Mouse (Mus musculus) megakaryocyte progenitor cell, adult 5-6 weeks (primary cell): Measurements from ENCODE around the gene Gm6657. TPM values are rescaled to one million over a fixed set of nuclear protein-coding genes. Genes with fewer than 3 reads are reported as not detected.

Experiments
- ATAC-seq: replicated peaks from 2 replicates; pipeline ENCODE4 v1.8.0; 2016; ENCODE audit warnings: mild to moderate bottlenecking, moderate TSS enrichment, inconsistent platforms; ENCODE audit not compliant: poor library complexity
- total RNA-seq, 2 experiments: library from RNA; stranded (forward) in 1 of 2; stranded (reverse) in 1 of 2; fragments of 157-497, 149-512 nt in 1 of 2; fragments of 200-1000 nt in 1 of 2; gene quantifications; 2 replicates each; pipeline versions ENCODE4 v1.2.3 to v1.2.4; 2015 to 2017

Gene Gm6657
- total RNA-seq (2015) (not detected in 2 replicates), total RNA-seq (2017) (not detected in 2 replicates)

DNA sequence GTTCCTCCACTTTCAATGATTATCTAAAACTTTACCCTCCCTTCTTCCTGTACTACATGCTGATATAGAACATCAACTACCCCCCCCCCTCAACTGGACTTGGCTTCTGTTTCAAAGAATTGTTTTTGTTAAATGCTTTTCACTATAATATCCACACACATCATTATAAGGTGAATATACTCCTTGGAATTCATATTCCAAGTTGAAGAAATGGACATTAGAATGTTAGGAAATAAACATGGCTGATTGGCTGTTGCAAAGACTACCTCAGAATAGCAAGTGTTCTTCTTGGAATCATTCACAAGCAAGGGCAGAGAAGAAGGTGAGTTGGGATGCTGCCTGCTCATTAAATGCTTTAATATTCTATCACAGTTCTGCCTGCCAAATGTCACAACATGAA, at the start of gene Gm6657:
Gene Gm6657, plus strand, starts transcription at position 301 of the 400 bp plus-strand sequence.
- ATAC-seq, result no peak

DNA sequence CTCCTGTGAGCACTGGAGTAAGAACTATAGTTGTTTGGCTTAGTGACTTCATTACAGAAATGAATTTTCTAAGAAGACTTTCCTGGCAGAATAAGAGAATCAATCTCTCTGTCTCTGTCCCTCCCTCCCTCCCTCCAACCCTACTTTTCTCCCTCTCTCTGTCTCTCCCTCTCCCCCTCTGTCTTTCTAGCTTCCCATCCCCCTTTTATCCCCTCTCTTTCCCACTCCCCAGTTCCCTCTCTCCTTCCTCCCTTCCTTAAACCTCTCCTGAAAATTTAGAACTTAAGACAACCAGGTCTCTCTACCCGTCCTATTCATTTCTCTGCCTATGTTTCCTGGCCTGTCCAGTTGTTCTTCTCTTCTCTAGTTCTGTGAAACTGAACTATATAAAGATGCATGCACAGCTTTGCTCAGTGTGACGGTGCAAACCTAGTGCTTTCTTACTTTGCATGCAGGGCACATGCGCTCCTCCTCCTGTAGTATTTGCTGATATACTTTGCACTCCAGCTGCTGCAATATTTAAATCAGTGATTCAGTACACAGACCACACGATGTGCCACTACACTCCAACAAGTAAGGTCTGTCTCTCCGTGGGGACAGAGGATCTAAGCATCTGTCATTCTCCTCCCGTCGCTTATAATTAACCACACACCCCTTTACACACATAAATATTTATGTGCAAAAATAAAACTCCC, 40.6 kb upstream of the Gm6657 start:
- ATAC-seq, result no peak

DNA sequence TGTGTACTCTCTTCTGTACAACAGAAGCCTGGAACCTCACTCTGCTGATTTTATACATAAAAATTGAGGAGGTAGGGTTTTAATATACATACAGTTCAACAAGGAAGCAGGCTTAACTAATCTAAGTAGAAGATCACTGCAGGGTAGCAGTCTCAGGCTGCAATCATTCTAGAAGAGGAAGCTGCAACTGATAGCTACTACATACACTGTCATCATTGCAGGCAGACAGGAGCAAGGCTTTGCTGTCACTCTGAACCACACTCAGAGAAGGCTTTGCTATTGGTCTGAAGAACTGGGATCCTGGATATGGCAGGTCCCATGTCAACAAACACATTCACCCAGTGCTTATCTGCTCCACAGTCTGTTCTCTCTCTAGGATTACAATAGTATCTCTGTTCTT, 23.9 kb upstream of the Gm6657 start:
- ATAC-seq, result 0 out of 2 replicates have a peak, but pooled peaks have one; percentile 23

DNA sequence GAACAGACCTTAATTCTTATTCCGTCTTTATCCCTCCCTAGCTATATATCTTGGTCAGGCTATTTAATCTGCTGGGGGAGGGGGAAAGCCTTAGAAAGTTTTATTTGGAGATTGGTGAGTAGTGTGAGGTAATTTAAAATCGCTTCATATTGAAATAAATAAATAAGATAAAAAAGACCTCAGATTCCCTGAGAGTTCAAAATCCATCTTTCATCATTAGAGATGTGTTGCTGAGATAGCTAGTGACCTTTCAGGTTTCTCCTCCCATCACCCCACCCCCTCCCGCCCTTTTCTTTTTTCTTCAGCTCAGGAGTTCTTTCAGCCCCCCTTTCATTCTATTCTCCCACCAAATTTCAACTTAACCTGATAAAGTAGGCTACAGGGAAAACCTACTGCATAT, 20.1 kb upstream of the Gm6657 start:
- no peak for ATAC-seq

DNA sequence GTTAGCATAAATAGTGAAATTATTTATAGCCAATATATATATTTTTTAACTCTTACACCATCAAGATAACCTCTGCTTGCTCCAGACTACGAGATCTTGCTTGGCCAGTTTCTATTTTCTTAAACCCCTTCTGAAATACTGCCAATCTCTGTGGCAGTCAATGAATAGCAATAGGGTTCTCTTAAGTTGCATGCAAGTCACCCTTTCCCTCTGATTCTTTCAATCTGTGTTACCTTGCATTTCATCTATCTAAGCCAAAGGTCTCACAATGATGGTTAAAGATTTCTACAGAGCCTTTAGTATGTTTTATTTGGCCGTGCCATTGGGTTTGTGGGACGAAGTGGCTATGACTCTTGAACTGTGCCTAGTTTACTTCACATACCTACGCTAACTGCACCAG, 19.4 kb upstream of the Gm6657 start:
- no peak for ATAC-seq

DNA sequence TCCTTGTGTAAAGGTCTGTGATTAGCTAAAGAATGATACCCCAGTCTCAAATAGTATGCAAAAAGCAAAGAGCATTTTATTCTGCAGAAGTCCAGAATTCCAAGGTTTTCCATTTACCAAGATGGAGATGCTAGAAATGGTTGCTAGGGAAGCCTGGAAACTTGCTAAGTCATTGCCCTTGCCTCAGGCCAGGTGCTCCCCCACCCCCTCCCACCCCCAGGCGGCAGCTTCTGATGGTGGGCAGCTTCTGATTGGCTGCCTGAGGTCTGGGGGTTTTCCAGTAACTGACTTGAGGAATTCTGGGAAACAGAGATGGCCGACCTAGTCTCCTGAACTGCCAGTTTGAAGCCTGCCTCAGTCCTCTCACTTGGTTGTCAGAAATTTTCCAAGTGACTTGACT, 12.6 kb upstream of the Gm6657 start:
- ATAC-seq, result no peak

DNA sequence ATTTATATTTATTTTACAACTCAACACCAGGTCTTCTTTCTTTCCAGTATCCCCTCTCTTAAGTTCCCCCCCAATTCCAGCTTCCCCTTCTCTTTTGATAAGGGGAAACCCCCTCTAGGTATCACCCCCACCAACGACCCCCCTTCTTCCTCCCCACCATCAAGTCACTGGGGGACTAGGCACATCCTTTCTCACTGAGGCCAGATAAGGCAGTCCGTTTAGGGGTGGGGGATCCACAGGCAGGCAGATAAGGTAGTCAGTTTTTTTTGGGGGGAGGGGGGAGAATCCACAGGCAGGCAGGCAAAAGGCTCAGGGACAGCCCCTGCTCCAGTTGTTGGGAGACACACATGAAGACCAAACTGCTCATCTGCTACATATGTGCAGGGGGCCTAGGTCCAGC, 1.3 kb downstream of the Gm6657 start:
- no peak for ATAC-seq

DNA sequence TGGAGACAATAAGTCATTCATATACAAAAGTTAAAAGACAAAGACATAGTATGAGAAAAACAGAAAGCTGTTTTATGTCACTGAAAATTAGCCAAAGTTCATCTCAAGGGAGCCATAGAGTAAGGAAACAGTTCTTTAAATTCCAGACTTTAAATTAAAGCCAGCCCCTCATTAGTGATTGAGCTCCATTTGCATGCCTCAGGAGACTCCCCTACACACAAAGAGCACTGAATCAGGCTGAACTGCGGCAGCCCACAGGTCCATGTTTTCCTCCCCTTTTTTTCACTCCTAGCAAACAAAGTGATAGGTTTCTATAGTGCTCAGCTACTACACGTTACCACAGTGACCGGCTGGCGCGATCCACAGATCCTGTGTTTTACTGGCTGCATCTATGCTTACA, 9.6 kb downstream of the Gm6657 start:
- no peak for ATAC-seq

DNA sequence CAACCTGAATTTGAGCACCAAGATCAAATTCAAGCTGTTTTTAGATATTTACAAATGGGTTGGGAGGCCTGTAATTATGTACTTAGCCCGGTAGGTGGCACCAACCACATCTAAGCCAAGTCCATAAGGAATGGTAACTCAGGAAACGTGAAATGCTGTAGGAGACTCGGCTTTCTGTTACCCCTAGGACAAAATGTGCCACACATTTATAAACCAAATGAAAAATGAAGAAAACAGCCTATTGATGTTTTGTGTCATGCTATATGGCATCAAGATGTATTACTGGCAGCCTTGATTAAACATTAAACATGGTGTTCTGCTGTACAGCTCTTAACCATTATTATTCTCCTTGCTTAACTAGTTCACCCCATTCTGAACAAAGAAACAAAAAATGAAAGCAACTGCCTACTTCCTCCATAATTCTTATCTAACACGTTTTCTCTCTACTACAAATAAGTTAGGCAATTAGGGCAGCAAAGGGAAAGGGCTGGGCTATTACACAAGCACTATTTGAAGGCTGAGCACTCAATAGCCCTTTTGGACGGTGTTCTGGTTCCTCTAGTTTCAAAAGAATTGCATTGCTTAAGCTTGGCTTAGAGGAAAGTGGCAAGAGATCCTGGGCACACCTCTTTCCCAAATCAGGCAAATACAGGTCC, 12.0 kb downstream of the Gm6657 start:
- ATAC-seq, result peak; percentile 95

DNA sequence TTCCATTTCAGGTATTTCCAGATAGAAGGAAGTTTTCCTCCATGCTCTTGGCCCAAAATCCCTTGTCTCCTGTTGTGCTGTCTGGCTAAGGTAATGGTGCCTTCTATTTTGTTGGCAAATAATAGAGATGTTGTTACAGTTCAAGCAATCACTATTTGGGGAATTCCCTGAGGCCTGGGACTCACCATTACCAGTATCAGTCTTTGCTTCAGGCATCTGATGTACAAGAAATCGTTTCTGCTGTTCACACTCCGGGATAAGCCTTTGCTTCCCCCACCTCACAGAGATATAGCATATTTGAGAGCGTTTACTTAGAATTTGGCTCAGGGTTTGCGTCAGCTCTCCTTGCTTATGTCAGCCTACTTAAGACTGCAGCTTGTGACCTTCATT, 12.5 kb downstream of the Gm6657 start:
- no peak for ATAC-seq

DNA sequence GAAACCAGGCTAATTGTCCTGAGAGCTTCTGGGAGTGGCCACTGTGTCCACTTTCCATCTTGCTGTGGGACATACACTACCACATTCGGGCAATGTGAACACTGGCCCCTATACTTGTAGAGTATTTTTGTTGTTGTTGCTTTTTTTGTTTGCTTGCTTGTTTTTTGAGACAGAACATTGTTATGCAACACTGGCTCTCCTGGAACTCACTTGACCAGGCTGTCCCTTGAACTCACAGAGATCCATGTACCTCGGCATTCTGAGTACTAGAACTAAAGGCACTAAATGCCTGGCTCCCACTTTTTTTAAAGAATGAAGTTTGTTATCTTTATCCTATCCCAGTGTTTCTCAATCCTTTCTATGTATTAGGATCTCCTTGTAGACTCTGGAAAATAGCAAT, 15.8 kb downstream of the Gm6657 start:
- ATAC-seq, result no peak

DNA sequence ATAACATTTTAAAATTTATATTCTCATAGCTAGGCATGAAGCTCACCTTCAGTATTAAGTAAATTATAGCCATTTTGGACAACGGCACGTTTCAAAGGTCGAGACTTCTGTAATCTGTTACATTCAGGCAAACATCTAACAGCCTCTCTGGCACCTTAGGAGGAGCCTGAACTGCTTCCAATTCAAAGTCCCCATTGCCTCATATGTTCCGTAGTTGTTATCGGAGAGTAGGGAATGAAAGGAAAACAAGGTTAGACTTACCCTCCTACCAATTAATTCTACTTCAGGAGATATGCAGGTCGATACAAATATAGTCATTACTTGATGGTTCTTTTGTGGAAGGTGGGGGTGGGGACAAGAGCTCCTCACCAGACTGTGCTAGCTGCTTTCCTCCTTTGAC, 21.4 kb downstream of the Gm6657 start:
- no peak for ATAC-seq

DNA sequence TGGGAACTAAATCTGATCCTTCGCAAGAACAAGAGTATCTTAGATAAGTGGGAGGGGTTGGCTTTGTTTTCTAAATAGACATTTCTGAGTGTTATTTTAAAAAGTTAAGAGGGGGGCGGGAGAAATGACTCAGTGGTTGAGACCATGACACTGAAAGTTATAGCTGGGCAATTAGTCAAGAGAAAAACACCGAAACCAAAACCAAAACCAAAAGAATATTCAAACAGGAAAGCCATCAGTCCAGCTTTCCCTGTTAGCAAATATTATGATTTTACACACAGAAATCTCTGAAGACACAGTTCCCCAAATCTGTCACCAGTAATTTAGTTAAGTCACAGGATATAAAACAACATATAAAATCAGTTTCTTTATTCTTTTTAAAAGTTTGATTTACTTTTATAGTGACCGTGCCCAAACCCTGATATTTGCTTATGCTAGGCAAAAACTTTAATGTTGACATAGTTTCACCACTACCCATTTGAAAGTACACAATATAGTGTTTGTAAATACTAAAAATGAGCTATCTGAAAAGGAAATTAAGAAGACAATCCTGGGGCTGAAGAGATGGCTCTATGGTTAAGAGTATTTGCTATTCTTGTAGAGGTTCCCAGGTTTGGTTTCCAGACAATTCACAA, 25.3 kb downstream of the Gm6657 start:
- peak; percentile 37 for ATAC-seq

DNA sequence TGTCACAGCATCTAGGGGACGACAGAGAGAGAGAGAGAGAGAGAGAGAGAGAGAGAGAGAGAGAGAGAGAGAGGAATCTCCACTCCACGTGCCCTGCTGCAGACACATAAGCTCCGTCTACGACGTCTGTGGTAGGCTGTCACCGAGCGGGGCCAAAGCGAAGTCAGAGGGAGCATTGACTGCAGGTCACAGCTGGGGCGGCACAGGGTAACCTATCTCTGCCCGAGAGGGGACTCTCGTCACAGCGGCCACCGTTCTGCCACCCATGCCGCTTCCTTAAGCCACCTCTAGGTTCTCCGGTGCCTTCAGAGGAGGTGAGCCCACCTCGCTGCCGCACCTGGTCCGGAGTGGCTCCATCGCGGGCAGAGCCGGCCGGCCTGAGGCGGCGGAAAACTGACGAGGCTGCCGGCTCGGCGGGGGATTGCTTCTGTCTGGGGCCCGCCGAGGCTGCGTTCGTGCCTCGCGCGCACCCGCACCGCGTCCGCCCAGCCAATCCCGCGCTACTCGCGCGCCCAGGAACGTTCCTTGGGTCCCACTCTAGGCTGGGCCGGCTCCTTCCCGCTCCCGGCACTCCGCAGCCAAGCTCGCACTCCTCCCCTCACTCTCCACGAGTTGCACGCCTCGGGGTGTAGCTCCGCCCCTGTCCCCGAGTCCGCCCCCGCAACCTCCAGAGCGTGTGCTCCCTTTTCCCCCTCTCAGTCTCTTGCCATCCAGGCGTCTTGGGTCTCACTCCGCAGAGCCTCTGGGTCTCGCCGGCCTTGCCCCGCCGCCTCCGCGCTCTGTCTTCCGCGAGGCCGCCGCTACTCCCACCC, 31.9 kb downstream of the Gm6657 start, which contains the start of gene Gphn:
Gene Gphn, plus strand, starts transcription at position 673 of the 812 bp plus-strand sequence.
- peak; percentile 80 for ATAC-seq

DNA sequence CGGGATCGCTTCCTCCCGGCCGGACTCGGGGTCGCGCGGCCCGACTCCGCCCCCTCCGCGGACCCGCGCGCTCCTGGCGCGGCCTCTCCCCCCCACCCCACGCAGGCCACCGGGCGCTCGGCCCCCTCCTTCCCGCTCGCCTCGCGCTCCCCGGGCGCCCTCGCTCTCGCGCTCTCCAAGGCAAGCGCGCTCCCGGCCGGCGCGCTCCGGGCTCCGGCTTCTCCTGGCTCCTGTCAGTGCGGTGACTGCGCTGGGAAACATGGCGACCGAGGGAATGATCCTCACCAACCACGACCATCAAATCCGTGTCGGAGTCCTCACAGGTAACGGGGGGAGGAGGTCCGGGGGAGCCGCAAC, 32.5 kb downstream of the Gm6657 start:
- peak; percentile 53 for ATAC-seq

DNA sequence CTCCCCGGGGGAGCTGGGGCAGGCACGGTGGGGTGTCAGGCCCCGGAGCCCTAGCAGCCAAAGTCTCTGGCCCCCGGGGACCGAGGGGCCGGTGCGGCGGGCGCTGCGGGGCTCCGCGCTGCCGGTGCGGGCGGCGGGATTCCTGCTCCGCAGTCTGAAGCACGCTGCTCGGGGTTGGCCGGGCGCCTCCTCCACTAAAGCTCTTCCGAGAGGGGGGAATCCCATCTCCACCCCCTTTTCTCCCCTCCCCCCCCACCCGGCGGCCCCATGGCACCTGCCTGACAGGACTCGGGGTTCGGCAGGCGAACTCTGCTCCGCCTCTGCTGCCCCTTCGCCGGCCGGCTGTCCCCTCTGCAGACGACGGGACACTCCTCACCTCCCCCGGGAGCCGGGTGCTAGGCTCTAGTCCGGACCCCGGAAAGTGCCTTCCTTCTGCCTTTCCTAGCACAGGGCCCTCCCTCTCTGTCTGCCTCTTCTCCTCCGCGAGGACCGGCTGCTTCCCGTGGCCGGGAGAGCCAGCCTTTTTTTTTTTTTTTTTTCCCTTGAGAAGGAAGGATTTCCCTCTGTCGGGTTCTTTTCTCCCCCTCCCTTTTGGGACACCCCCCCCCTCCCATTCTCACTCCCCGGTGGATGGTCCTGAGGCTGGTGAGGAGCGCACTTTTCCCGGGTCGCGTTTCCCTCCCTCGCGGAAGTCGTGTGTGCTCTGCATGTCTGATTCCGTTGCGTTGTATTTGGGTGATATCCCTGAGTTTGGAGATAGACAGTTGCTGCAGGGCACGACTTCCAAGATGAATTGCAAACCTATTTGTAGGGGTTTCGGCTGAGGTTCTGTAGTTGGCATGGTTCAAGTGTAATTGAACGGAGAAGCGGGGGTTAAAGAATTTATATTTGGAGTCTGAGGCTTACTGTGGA, 33.2 kb downstream of the Gm6657 start:
- ATAC-seq, result no peak

DNA sequence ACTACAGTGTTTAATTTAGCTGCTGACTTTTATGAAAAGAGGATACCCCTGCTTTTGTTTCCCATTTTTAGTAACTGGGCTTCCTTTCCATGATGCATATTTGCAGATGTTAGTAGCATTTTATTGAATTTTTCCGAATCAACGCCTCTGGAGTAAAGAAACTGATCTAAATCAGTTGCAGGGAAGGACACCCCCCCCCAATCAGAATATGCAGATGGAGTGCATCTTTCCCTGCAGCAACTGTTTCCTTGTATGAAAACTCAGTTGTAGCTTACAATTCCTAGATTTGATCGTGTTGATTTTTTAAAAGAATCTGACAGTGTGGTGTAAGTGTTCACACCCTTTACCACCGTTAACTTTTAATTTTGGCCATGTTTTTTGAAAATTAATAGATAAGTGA, 34.1 kb downstream of the Gm6657 start:
- ATAC-seq, result no peak

DNA sequence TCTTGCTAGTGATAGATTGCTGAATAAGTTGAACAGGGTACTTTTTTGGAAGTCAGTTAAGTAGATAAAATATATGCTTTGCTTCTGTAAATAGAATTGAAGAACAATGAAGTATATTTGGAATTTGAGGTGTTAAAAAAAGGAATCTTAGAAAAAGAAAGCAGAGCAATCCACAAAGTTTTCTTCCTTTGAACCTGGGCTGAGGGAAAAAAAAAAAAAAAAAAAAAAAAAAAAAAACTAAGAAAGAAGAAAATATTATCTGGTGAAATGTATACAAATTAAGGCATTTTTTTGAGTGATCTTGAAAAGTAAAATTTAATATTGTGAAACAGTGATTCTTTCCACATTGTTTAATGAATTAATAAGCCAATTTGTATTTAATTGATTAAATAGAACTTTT, 38.5 kb downstream of the Gm6657 start:
- no peak for ATAC-seq

DNA sequence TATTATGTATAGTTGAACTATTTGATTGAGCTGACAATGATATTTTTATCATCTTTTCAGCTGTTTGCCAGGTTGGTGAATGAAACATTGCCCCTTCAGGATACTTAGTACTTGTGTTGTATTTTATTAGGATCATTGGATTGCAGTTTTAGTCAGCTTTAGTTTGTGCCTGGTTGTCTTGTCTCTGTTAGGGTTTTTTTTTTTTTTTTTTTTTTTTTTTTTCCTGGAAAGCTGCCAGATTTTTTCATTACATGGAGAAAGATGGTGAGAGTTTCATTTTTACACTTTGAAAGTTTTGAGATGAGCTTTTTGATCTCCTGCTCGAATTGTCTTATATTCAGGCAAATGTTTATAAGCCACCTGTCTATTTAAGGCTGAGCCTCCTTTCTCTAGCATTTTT, 54.3 kb downstream of the Gm6657 start:
- no peak for ATAC-seq

DNA sequence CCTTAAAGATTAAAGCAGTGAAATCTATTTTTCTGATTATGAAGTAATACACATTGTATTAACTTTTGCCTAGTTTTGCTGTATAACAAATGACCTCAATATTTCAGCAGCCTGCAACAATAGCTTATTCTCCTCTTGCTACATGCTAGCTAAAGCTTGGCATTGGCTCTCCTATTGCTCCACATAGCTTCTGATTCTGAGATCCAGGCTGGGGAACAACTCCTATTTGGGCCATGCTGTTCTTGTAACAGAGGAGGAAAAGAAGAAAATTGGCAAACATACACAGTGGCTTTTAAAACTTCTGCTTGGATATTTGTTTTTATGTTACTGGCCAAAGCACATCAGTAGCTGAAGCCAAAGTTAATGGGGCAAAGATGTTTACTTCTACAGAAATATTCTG, 55.1 kb downstream of the Gm6657 start:
- no peak for ATAC-seq
